Mouse (Mus musculus) heart, embryonic 11.5 days (tissue): ENCODE data around the gene Dusp2. TPM values are rescaled to one million over a fixed set of nuclear protein-coding genes. Genes with fewer than 3 reads are reported as not detected.

Experiments
- polyA plus RNA-seq: library from polyadenylated mRNA; unstranded; fragments of >200 nt; fragmentation: Nextera tagmentation; extraction: Ambion mirVana; gene quantifications from 2 replicates; pipeline ENCODE4 v1.2.1, GENCODE M21; 2014

Dusp2 gene
- polyA plus RNA-seq, 1 experiment from 2014 or later = 17.4 TPM

Other genes starting within 250 kb of the Dusp2 start
- gene Ncaph, start 202.2 kb upstream of the Dusp2 start, polyA plus RNA-seq = 62.6 and 65.2 TPM in 2 replicates
- 11.2 TPM in 2 replicates for gene Itpripl1, start 192.7 kb upstream of the Dusp2 start, polyA plus RNA-seq
- gene 1810024B03Rik, start 127.9 kb upstream of the Dusp2 start, polyA plus RNA-seq = 1.5 and 1.8 TPM in 2 replicates
- gene Snrnp200, start 127.8 kb upstream of the Dusp2 start, polyA plus RNA-seq = 50.5 and 52.9 TPM in 2 replicates
- gene Ciao1, start 88.3 kb upstream of the Dusp2 start, polyA plus RNA-seq = 52.8 and 53.7 TPM in 2 replicates
- 13.7 and 18.6 TPM in 2 replicates for gene Tmem127, start 88.3 kb upstream of the Dusp2 start, polyA plus RNA-seq
- 101 and 103 TPM in 2 replicates for gene Stard7, start 65.9 kb upstream of the Dusp2 start, polyA plus RNA-seq
- not detected in 2 replicates for gene Astl, start 2.5 kb downstream of the Dusp2 start, polyA plus RNA-seq
- 10.2 and 12.0 TPM in 2 replicates for gene Adra2b, start 27.0 kb downstream of the Dusp2 start, polyA plus RNA-seq
- 0.30 and 0.34 TPM in 2 replicates for gene Gpat2, start 89.0 kb downstream of the Dusp2 start, polyA plus RNA-seq
- 30.3 and 30.6 TPM in 2 replicates for gene Fahd2a, start 108.4 kb downstream of the Dusp2 start, polyA plus RNA-seq
- gene Kcnip3, start 185.9 kb downstream of the Dusp2 start, polyA plus RNA-seq = 2.0 and 2.3 TPM in 2 replicates
- 0.39 TPM in 1 of 2 replicates, not detected in the other for gene Prom2, start 205.3 kb downstream of the Dusp2 start, polyA plus RNA-seq